Comparison of ENCODE assay signal across 20 mouse cellular contexts in genomic region chr17:29214655-29215054, GRCm38 (mm10). TPM values are rescaled to one million over a fixed set of nuclear protein-coding genes. Genes with fewer than 3 reads are reported as not detected.
A peak's percentile ranks its signal among the peaks of the same experiment; 100 is the strongest.
DNase-seq lines count a peak whose midpoint lies in the region; ATAC-seq and TF ChIP-seq lines count a peak whose summit lies in the region.
"Had no signal": no experiment of that assay in that cellular context is flagged by ENCODE, and none has a peak within 500 bp of the region (broad histone marks: within the 10 kb centered on the region; RNA-seq: fewer than 3 reads in every experiment).

No protein-coding gene starts in this region.

- no peak for TF ChIP-seq CTCF in forebrain, postnatal 0 days (IDR thresholded peaks at IDR 0.05; ENCODE audit: low read depth)

- peak overlapping the region; percentile 47; the same call in 1 of the 2 replicates for H3K4me2 ChIP-seq in forebrain, embryonic 13.5 days
- no peak overlapping the region for H3K4me2 ChIP-seq in forebrain, postnatal 0 days (ENCODE audit: low read depth)
- no peak overlapping the region for H3K4me2 ChIP-seq in forebrain, embryonic 15.5 days (replicated peaks)
- peak overlapping the region; percentile 13; the same call in 1 of the 2 replicates for H3K4me2 ChIP-seq in midbrain, embryonic 11.5 days
- no peak overlapping the region for H3K4me2 ChIP-seq in neural tube, embryonic 14.5 days (ENCODE audit: low read depth, low read length)
- no peak overlapping the region for H3K4me2 ChIP-seq in kidney, embryonic 14.5 days (replicated peaks; ENCODE audit: low read depth, low read length)
- H3K4me2 ChIP-seq: heart, embryonic 12.5 days; intestine, embryonic 15.5 days; kidney, embryonic 15.5 days; liver, embryonic 12.5 days; lung, embryonic 15.5 days had no signal

- H3K4me3 ChIP-seq in forebrain, embryonic 13.5 days = no peak overlapping the region
- H3K4me3 ChIP-seq in forebrain, postnatal 0 days (ENCODE audit: low read depth, low read length) = no peak overlapping the region
- no peak overlapping the region for H3K4me3 ChIP-seq in forebrain, embryonic 15.5 days
- H3K4me3 ChIP-seq in midbrain, embryonic 11.5 days (ENCODE audit: low read depth, low read length) = no peak overlapping the region
- H3K4me3 ChIP-seq in neural tube, embryonic 14.5 days (ENCODE audit: low read depth, low read length) = no peak overlapping the region
- H3K4me3 ChIP-seq in kidney, embryonic 14.5 days (ENCODE audit: low read length) = no peak overlapping the region
- H3K4me3 ChIP-seq: erythroblast, embryonic 14.5 days; heart, embryonic 12.5 days; intestine, embryonic 15.5 days; kidney, embryonic 15.5 days; liver, embryonic 12.5 days; lung, embryonic 15.5 days had no signal

- H3K9me3 ChIP-seq in forebrain, embryonic 13.5 days (replicated peaks) = no peaks in the 10 kb centered on the region
- no peaks in the 10 kb centered on the region for H3K9me3 ChIP-seq in forebrain, postnatal 0 days (ENCODE audit: low read length)
- no peaks in the 10 kb centered on the region for H3K9me3 ChIP-seq in forebrain, embryonic 15.5 days
- no peaks in the 10 kb centered on the region for H3K9me3 ChIP-seq in midbrain, embryonic 11.5 days (ENCODE audit: control insufficient read depth, low read length)
- H3K9me3 ChIP-seq in neural tube, embryonic 14.5 days (ENCODE audit: control insufficient read depth, low read length) = no peaks in the 10 kb centered on the region
- H3K9me3 ChIP-seq in kidney, embryonic 14.5 days (ENCODE audit: control insufficient read depth, low read length) = no peaks in the 10 kb centered on the region
- H3K9me3 ChIP-seq: heart, embryonic 12.5 days; intestine, embryonic 15.5 days; kidney, embryonic 15.5 days; liver, embryonic 12.5 days; lung, embryonic 15.5 days had no signal

- no peak for DNase-seq in forebrain, postnatal 0 days
- peak; percentile 91 for DNase-seq in midbrain, embryonic 11.5 days (ENCODE audit: low spot score, missing footprints)
- DNase-seq in gastrocnemius, postnatal 14 days = no peak
- no peak for DNase-seq in adrenal gland, adult 18-20 months (ENCODE audit: low spot score in 2 of 2)
- DNase-seq: B cell, adult 2 months; cerebellum, adult 9-11 months; gastrocnemius, postnatal 36 days; layer of hippocampus, postnatal 36 days; left cerebral cortex, postnatal 4 days; right cerebral cortex, postnatal 14 days had no signal

- ATAC-seq in forebrain, embryonic 13.5 days = no peak
- ATAC-seq in forebrain, postnatal 0 days = no peak
- ATAC-seq in forebrain, embryonic 15.5 days (replicated peaks) = no peak
- ATAC-seq in midbrain, embryonic 11.5 days (ENCODE audit: low FRiP score) = peak; percentile 43; the same call in 1 of the 2 replicates
- ATAC-seq in neural tube, embryonic 14.5 days (ENCODE audit: low read depth) = no peak
- no peak for ATAC-seq in kidney, embryonic 14.5 days (ENCODE audit: low FRiP score, low TSS enrichment)
- ATAC-seq: intestine, embryonic 15.5 days; liver, embryonic 12.5 days had no signal

- H3K4me1 ChIP-seq in forebrain, embryonic 13.5 days = peaks cover 40% of the 10 kb centered on the region
- peaks cover 10% of the 10 kb centered on the region; the same call in 1 of the 2 replicates for H3K4me1 ChIP-seq in forebrain, postnatal 0 days (ENCODE audit: insufficient read depth)
- H3K4me1 ChIP-seq in forebrain, embryonic 15.5 days = peaks cover 25% of the 10 kb centered on the region
- peaks cover 23% of the 10 kb centered on the region for H3K4me1 ChIP-seq in midbrain, embryonic 11.5 days (ENCODE audit: control insufficient read depth, insufficient read depth, low read length)
- H3K4me1 ChIP-seq in neural tube, embryonic 14.5 days (ENCODE audit: control insufficient read depth, insufficient read depth, low read length) = peaks cover 30% of the 10 kb centered on the region
- H3K4me1 ChIP-seq in kidney, embryonic 14.5 days (ENCODE audit: control insufficient read depth, insufficient read depth, low read length) = no peaks in the 10 kb centered on the region

- H3K27me3 ChIP-seq in forebrain, embryonic 13.5 days = 0 out of 2 replicates have a peak, but pooled peaks cover 3% of the 10 kb centered on the region
- no peaks in the 10 kb centered on the region; the same call in 1 of the 2 replicates for H3K27me3 ChIP-seq in forebrain, postnatal 0 days (ENCODE audit: insufficient read depth, low read length)
- H3K27me3 ChIP-seq in forebrain, embryonic 15.5 days = no peaks in the 10 kb centered on the region
- no peaks in the 10 kb centered on the region for H3K27me3 ChIP-seq in midbrain, embryonic 11.5 days (ENCODE audit: control insufficient read depth, insufficient read depth, low read length)
- H3K27me3 ChIP-seq in neural tube, embryonic 14.5 days (ENCODE audit: control insufficient read depth, insufficient read depth, low read length) = no peaks in the 10 kb centered on the region
- no peaks in the 10 kb centered on the region for H3K27me3 ChIP-seq in kidney, embryonic 14.5 days (ENCODE audit: control insufficient read depth, insufficient read depth, low read length)
- H3K27me3 ChIP-seq: intestine, embryonic 15.5 days; lung, embryonic 15.5 days had no signal

- peak overlapping the region; percentile 66 for H3K27ac ChIP-seq in forebrain, embryonic 13.5 days
- no peak overlapping the region for H3K27ac ChIP-seq in forebrain, postnatal 0 days (ENCODE audit: low read depth, low read length)
- peak overlapping the region; percentile 31 for H3K27ac ChIP-seq in forebrain, embryonic 15.5 days (replicated peaks)
- H3K27ac ChIP-seq in midbrain, embryonic 11.5 days (ENCODE audit: low read depth, low read length) = peak overlapping the region; percentile 48
- H3K27ac ChIP-seq in neural tube, embryonic 14.5 days (ENCODE audit: low read depth, low read length) = peak overlapping the region; percentile 78
- no peak overlapping the region for H3K27ac ChIP-seq in kidney, embryonic 14.5 days (ENCODE audit: low read depth, low read length)
- H3K27ac ChIP-seq: intestine, embryonic 15.5 days; kidney, embryonic 15.5 days; liver, embryonic 12.5 days; lung, embryonic 15.5 days had no signal

- H3K9ac ChIP-seq in forebrain, embryonic 13.5 days = 0 out of 2 replicates have a peak overlapping the region, but pooled peaks have one; percentile 35
- no peak overlapping the region for H3K9ac ChIP-seq in forebrain, postnatal 0 days
- no peak overlapping the region for H3K9ac ChIP-seq in forebrain, embryonic 15.5 days (replicated peaks)
- no peak overlapping the region for H3K9ac ChIP-seq in midbrain, embryonic 11.5 days (ENCODE audit: low read length)
- H3K9ac ChIP-seq in neural tube, embryonic 14.5 days (replicated peaks; ENCODE audit: low read depth, low read length) = no peak overlapping the region
- H3K9ac ChIP-seq in kidney, embryonic 14.5 days (ENCODE audit: low read depth, low read length) = no peak overlapping the region
- H3K9ac ChIP-seq: heart, embryonic 12.5 days; intestine, embryonic 15.5 days; kidney, embryonic 15.5 days; liver, embryonic 12.5 days; lung, embryonic 15.5 days had no signal

- H3K36me3 ChIP-seq in forebrain, embryonic 13.5 days (ENCODE audit: poor library complexity, severe bottlenecking) = no peaks in the 10 kb centered on the region
- no peaks in the 10 kb centered on the region for H3K36me3 ChIP-seq in forebrain, postnatal 0 days (ENCODE audit: insufficient read depth)
- H3K36me3 ChIP-seq in forebrain, embryonic 15.5 days = no peaks in the 10 kb centered on the region
- H3K36me3 ChIP-seq in midbrain, embryonic 11.5 days (ENCODE audit: control insufficient read depth, insufficient read depth, low read length) = no peaks in the 10 kb centered on the region
- H3K36me3 ChIP-seq in neural tube, embryonic 14.5 days (ENCODE audit: control insufficient read depth, insufficient read depth, low read length) = no peaks in the 10 kb centered on the region
- H3K36me3 ChIP-seq in kidney, embryonic 14.5 days (ENCODE audit: control insufficient read depth, insufficient read depth, low read length) = no peaks in the 10 kb centered on the region
- H3K36me3 ChIP-seq: heart, embryonic 12.5 days; intestine, embryonic 15.5 days; kidney, embryonic 15.5 days; liver, embryonic 12.5 days; lung, embryonic 15.5 days had no signal

- 6% methylated on average over 10 of the region's 10 CpGs for WGBS in forebrain, embryonic 13.5 days
- WGBS in forebrain, postnatal 0 days = 14% methylated on average over 10 of the region's 10 CpGs
- WGBS in forebrain, embryonic 15.5 days = 10% methylated on average over 10 of the region's 10 CpGs
- 6% methylated on average over 10 of the region's 10 CpGs for WGBS in midbrain, embryonic 11.5 days
- 35% methylated on average over 10 of the region's 10 CpGs for WGBS in neural tube, embryonic 14.5 days
- WGBS in kidney, embryonic 14.5 days = 44% methylated on average over 10 of the region's 10 CpGs

- intact Hi-C loops in gastrocnemius, postnatal 14 days (cut with DNase I; ENCODE audit: low total_unique reads) = no loop called here

RNA-seq across cellular contexts. Expression of gene Cpne5, which starts 23.3 kb away (rescaled TPM):
- polyA plus RNA-seq in forebrain, embryonic 13.5 days (2015; fragmentation: Nextera tagmentation; extraction: Ambion mirVana) = 13.0 and 18.3 TPM in 2 replicates
- total RNA-seq in forebrain, postnatal 0 days (2014; rRNA removed) = 46.2 and 60.0 TPM in 2 replicates
- polyA plus RNA-seq in forebrain, postnatal 0 days (2015; fragmentation: Nextera tagmentation; extraction: Ambion mirVana) = 48.6 and 61.6 TPM in 2 replicates
- 21.3 and 24.9 TPM in 2 replicates for polyA plus RNA-seq in forebrain, embryonic 15.5 days (2015; fragmentation: Nextera tagmentation; extraction: Ambion mirVana)
- 7.4 TPM in 2 replicates for polyA plus RNA-seq in midbrain, embryonic 11.5 days (2014; fragmentation: Nextera tagmentation; extraction: Ambion mirVana)
- polyA plus RNA-seq in neural tube, embryonic 14.5 days (2014; fragmentation: Nextera tagmentation; extraction: Ambion mirVana) = 38.7 and 64.1 TPM in 2 replicates
- under 1 TPM; 0.07 to 0.39 TPM for total RNA-seq in gastrocnemius, postnatal 14 days (2021)
- polyA plus RNA-seq in kidney, embryonic 14.5 days (2014; fragmentation: Nextera tagmentation; extraction: Ambion mirVana) = 11.3 and 12.3 TPM in 2 replicates
- under 1 TPM; 0.33 to 0.35 TPM for total RNA-seq in adrenal gland, adult 18-20 months (2021)
- total RNA-seq: gastrocnemius, postnatal 36 days had no signal

RNA-seq across cellular contexts. Expression of gene Ppil1, which starts 49.3 kb away (rescaled TPM):
- polyA plus RNA-seq in forebrain, embryonic 13.5 days (2015; fragmentation: Nextera tagmentation; extraction: Ambion mirVana) = 151 and 157 TPM in 2 replicates
- 67.8 and 79.7 TPM in 2 replicates for total RNA-seq in forebrain, postnatal 0 days (2014; rRNA removed)
- 103 and 106 TPM in 2 replicates for polyA plus RNA-seq in forebrain, postnatal 0 days (2015; fragmentation: Nextera tagmentation; extraction: Ambion mirVana)
- polyA plus RNA-seq in forebrain, embryonic 15.5 days (2015; fragmentation: Nextera tagmentation; extraction: Ambion mirVana) = 126 and 128 TPM in 2 replicates
- 163 and 170 TPM in 2 replicates for polyA plus RNA-seq in midbrain, embryonic 11.5 days (2014; fragmentation: Nextera tagmentation; extraction: Ambion mirVana)
- 96.4 and 96.9 TPM in 2 replicates for polyA plus RNA-seq in neural tube, embryonic 14.5 days (2014; fragmentation: Nextera tagmentation; extraction: Ambion mirVana)
- total RNA-seq in gastrocnemius, postnatal 14 days (2021) = 1 to 10 TPM; 8.4 to 9.7 TPM
- 161 and 169 TPM in 2 replicates for polyA plus RNA-seq in kidney, embryonic 14.5 days (2014; fragmentation: Nextera tagmentation; extraction: Ambion mirVana)
- 10 to 100 TPM; 21.3 to 22.4 TPM for total RNA-seq in adrenal gland, adult 18-20 months (2021)

RNA-seq across cellular contexts. Expression of gene BC004004, which starts 53.9 kb away (rescaled TPM):
- 78.7 and 83.5 TPM in 2 replicates for polyA plus RNA-seq in forebrain, embryonic 13.5 days (2015; fragmentation: Nextera tagmentation; extraction: Ambion mirVana)
- 121 and 128 TPM in 2 replicates for total RNA-seq in forebrain, postnatal 0 days (2014; rRNA removed)
- 153 and 174 TPM in 2 replicates for polyA plus RNA-seq in forebrain, postnatal 0 days (2015; fragmentation: Nextera tagmentation; extraction: Ambion mirVana)
- 96.2 and 96.4 TPM in 2 replicates for polyA plus RNA-seq in forebrain, embryonic 15.5 days (2015; fragmentation: Nextera tagmentation; extraction: Ambion mirVana)
- polyA plus RNA-seq in midbrain, embryonic 11.5 days (2014; fragmentation: Nextera tagmentation; extraction: Ambion mirVana) = 68.4 and 74.6 TPM in 2 replicates
- 126 and 133 TPM in 2 replicates for polyA plus RNA-seq in neural tube, embryonic 14.5 days (2014; fragmentation: Nextera tagmentation; extraction: Ambion mirVana)
- 100 to 1,000 TPM; 115 TPM for total RNA-seq in gastrocnemius, postnatal 14 days (2021)
- 59.8 and 63.3 TPM in 2 replicates for polyA plus RNA-seq in kidney, embryonic 14.5 days (2014; fragmentation: Nextera tagmentation; extraction: Ambion mirVana)
- 100 to 1,000 TPM; 111 to 147 TPM for total RNA-seq in adrenal gland, adult 18-20 months (2021)

Comparison
In these comparisons a context has a peak if more than half of its experiments do, and no peak if none do; other contexts are left out.
1. H3K27ac ChIP-seq: peak in forebrain, embryonic 13.5 days (single experiment), forebrain, embryonic 15.5 days (single experiment), midbrain, embryonic 11.5 days (single experiment) and neural tube, embryonic 14.5 days (single experiment); none in forebrain, postnatal 0 days (single experiment) and kidney, embryonic 14.5 days (single experiment).
2. H3K4me2 ChIP-seq: peak in forebrain, embryonic 13.5 days (single experiment) and midbrain, embryonic 11.5 days (single experiment); none in forebrain, postnatal 0 days (single experiment), forebrain, embryonic 15.5 days (single experiment), neural tube, embryonic 14.5 days (single experiment) and kidney, embryonic 14.5 days (single experiment).